Comparison of ENCODE assay signal across 12 mouse cellular contexts in the genomic region with DNA sequence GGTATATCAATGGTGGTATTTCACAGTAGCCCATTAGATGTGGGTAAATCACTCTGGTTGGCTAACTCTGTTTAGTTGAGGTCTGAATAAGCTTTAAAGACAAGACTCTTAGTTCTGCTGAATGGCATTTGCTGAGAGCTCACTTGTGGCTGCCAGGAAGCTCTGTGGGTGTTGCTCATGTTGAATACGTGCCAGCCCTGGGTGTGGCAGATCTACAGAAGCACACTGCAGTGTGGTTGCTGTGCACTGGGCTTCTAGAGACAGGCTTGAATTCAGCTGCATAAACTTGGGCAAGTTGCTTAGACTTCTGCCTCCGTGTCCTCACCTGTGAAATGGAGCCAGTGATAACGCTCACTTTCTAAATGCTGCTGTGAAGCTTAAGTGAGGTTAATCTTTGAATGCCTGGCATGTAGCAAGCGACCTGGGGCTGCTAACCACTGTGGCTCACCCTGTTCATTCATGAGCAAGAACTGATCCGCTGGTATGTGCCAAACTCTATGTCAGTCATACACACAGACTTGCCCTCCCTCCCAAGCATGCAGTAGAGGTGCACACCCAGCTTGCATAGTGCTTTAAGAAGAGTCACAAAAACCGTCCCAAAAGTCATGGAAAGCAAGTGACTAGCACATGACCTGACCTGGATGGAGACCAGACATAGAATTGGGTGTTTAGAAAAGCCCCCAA. TPM values are rescaled to one million over a fixed set of nuclear protein-coding genes. Genes with fewer than 3 reads are reported as not detected.
DNase-seq lines count a peak whose midpoint lies in the region; ATAC-seq lines count a peak whose summit lies in the region.
"Had no signal": no experiment of that assay in that cellular context is flagged by ENCODE, and none has a peak within 500 bp of the region (broad histone marks: within the 10 kb centered on the region; RNA-seq: fewer than 3 reads in every experiment).

No protein-coding gene starts in this region.

- H3K4me1 ChIP-seq in heart, embryonic 12.5 days (replicated peaks), result no peaks in the 10 kb centered on the region
- H3K4me1 ChIP-seq in liver, embryonic 11.5 days (replicated peaks; ENCODE audit: control insufficient read depth, insufficient read depth, low read length), result no peaks in the 10 kb centered on the region
- H3K4me1 ChIP-seq: liver, embryonic 13.5 days; neural tube, embryonic 15.5 days had no signal

- no peaks in the 10 kb centered on the region for H3K36me3 ChIP-seq in heart, embryonic 12.5 days
- H3K36me3 ChIP-seq in liver, embryonic 11.5 days (ENCODE audit: control insufficient read depth, insufficient read depth, low read length), result no peaks in the 10 kb centered on the region
- H3K36me3 ChIP-seq: liver, embryonic 13.5 days; neural tube, embryonic 15.5 days had no signal

- intact Hi-C loops in heart, postnatal 14 days (cut with DNase I), result no loop called here

- H3K27me3 ChIP-seq in heart, embryonic 12.5 days (replicated peaks), result no peaks in the 10 kb centered on the region
- no peaks in the 10 kb centered on the region for H3K27me3 ChIP-seq in liver, embryonic 11.5 days (replicated peaks; ENCODE audit: control insufficient read depth, insufficient read depth, low read length)
- H3K27me3 ChIP-seq: liver, embryonic 13.5 days; neural tube, embryonic 15.5 days had no signal

- no peak overlapping the region for H3K27ac ChIP-seq in heart, embryonic 12.5 days (ENCODE audit: poor library complexity, severe bottlenecking)
- H3K27ac ChIP-seq in liver, embryonic 11.5 days (ENCODE audit: low read depth, low read length), result no peak overlapping the region
- H3K27ac ChIP-seq: liver, embryonic 13.5 days; neural tube, embryonic 15.5 days had no signal

- WGBS in heart, embryonic 12.5 days, result 76% methylated on average over 6 of the region's 6 CpGs
- 61% methylated on average over 6 of the region's 6 CpGs for WGBS in large intestine, adult 2 months
- WGBS in liver, embryonic 11.5 days, result 76% methylated on average over 6 of the region's 6 CpGs

- H3K4me3 ChIP-seq in heart, embryonic 12.5 days, result no peak overlapping the region
- H3K4me3 ChIP-seq in liver, embryonic 11.5 days (ENCODE audit: low read depth, low read length), result no peak overlapping the region
- H3K4me3 ChIP-seq: liver, embryonic 13.5 days; neural tube, embryonic 15.5 days had no signal

- no peak overlapping the region for H3K9ac ChIP-seq in heart, embryonic 12.5 days
- no peak overlapping the region for H3K9ac ChIP-seq in liver, embryonic 11.5 days (ENCODE audit: low read depth, low read length)
- H3K9ac ChIP-seq: liver, embryonic 13.5 days; neural tube, embryonic 15.5 days had no signal

- no peak overlapping the region for H3K4me2 ChIP-seq in heart, embryonic 12.5 days
- H3K4me2 ChIP-seq in liver, embryonic 11.5 days, result no peak overlapping the region
- H3K4me2 ChIP-seq: liver, embryonic 13.5 days; neural tube, embryonic 15.5 days had no signal

- no peak for ATAC-seq in heart, embryonic 12.5 days (ENCODE audit: insufficient number of reproducible peaks, low FRiP score)
- ATAC-seq in granulocyte monocyte progenitor cell, adult 5-6 weeks (replicated peaks; ENCODE audit: poor library complexity, severe bottlenecking), result no peak
- no peak for ATAC-seq in liver, embryonic 11.5 days (replicated peaks; ENCODE audit: low FRiP score)

- DNase-seq in heart, postnatal 14 days, result peak; percentile 23 to 48
- peak; percentile 87 for DNase-seq in brain, adult 2 months (ENCODE audit: low read depth, low spot score)
- peak; percentile 4 for DNase-seq in large intestine, adult 2 months (ENCODE audit: low read depth, low spot score)
- peak; percentile 11 for DNase-seq in lung, postnatal 25 days (ENCODE audit: low spot score)
- DNase-seq in liver, embryonic 11.5 days (ENCODE audit: low spot score), result no peak
- DNase-seq in embryo, embryonic 10.5 days (ENCODE audit: low spot score), result no peak
- DNase-seq: adrenal gland, adult 2 months; kidney, postnatal 25 days; liver, embryonic 13.5 days had no signal

- H3K9me3 ChIP-seq in heart, embryonic 12.5 days (replicated peaks), result no peaks in the 10 kb centered on the region
- H3K9me3 ChIP-seq in liver, embryonic 11.5 days (ENCODE audit: control insufficient read depth, low read length), result no peaks in the 10 kb centered on the region

RNA-seq across cellular contexts. Expression of a gene that starts 27.6 kb away (rescaled TPM):
- 10 to 100 TPM; 29.2 to 32.2 TPM for total RNA-seq in heart, postnatal 14 days (2021)
- 0.94 and 2.1 TPM in 2 replicates for polyA plus RNA-seq in heart, embryonic 12.5 days (2016; fragmentation: Nextera tagmentation; extraction: Ambion mirVana)
- polyA plus RNA-seq in large intestine, adult 2 months (2012; rRNA removed), result 0.31 and 1.4 TPM in 2 replicates
- total RNA-seq in granulocyte monocyte progenitor cell, adult 5-6 weeks (2014; fragmentation: Nextera tagmentation), result not detected in 2 replicates
- not detected in 2 replicates for total RNA-seq in granulocyte monocyte progenitor cell, adult 5-6 weeks (2017)
- polyA plus RNA-seq in liver, embryonic 11.5 days (2014; fragmentation: Nextera tagmentation; extraction: Ambion mirVana), result not detected in 2 replicates

Comparison
In these comparisons a context has a peak if more than half of its experiments do, and no peak if none do; other contexts are left out.
1. DNase-seq: peak in heart, postnatal 14 days (2 of 2), brain, adult 2 months (single experiment), large intestine, adult 2 months (single experiment) and lung, postnatal 25 days (single experiment); none in liver, embryonic 11.5 days (single experiment) and embryo, embryonic 10.5 days (single experiment).